Mouse (Mus musculus): ENCODE measurements around the gene Gm9844. TPM values are rescaled to one million over a fixed set of nuclear protein-coding genes. Genes with fewer than 3 reads are reported as not detected.
A peak's percentile ranks its signal among the peaks of the same experiment; 100 is the strongest.

The Gm9844 gene
- total and polyA plus RNA-seq, 3 experiments, result 0.54 to 0.95 TPM; not detected in 1

GRCm38 (mm10) chr7:24904070-24904483 is 42.1 kb downstream of the Gm9844 start (continued):
- TF ChIP-seq TAL1 (IDR thresholded peaks at IDR 0.05; ENCODE audit: low read length) (no peak), GABPA (IDR thresholded peaks at IDR 0.05; ENCODE audit: low read depth, low read length) (peak; percentile 87; the same call in 1 of the 2 replicates), NRF1 (IDR thresholded peaks at IDR 0.05; ENCODE audit: insufficient read depth, low read depth, low read length, poor library complexity, severe bottlenecking) (no peak; the same call in 1 of the 2 replicates), CHD1 (IDR thresholded peaks at IDR 0.05; ENCODE audit: low read depth, low read length) (no peak), ZMIZ1 (IDR thresholded peaks at IDR 0.05; ENCODE audit: low read depth, low read length) (no peak; the same call in 1 of the 2 replicates), CTCF (IDR thresholded peaks at IDR 0.05 in 2 of 3, conservative IDR thresholded peaks at IDR 0.05 in 1 of 3; ENCODE audit: control insufficient read depth in 1 of 3, insufficient read depth in 1 of 3, low read depth in 2 of 3, low read length in 3 of 3, poor library complexity in 1 of 3, severe bottlenecking in 1 of 3) (no peak), TCF12 (IDR thresholded peaks at IDR 0.05; ENCODE audit: low read depth, low read length) (no peak; the same call in none of the 2 replicates), POLR2AphosphoS2 (IDR thresholded peaks at IDR 0.05; ENCODE audit: low read length) (0 out of 2 replicates have a peak, but pooled peaks have one; percentile 22), UBTF (IDR thresholded peaks at IDR 0.05; ENCODE audit: borderline replicate concordance, insufficient read depth, low read depth, low read length) (no peak)

- Histone ChIP-seq H3K27ac (ENCODE audit: control insufficient read depth, low read depth, low read length) (no peak overlapping the region; the same call in 1 of the 2 replicates), H3K27me3 (ENCODE audit: control insufficient read depth in 1 of 2, insufficient read depth in 2 of 2, low read length in 2 of 2) (no peaks in the 10 kb centered on the region), H3K4me3 (ENCODE audit: control insufficient read depth in 1 of 2, insufficient read depth in 1 of 2, low read depth in 2 of 2, low read length in 2 of 2) (peak overlapping the region; percentile 79 to 92), H3K9me3 (replicated peaks; ENCODE audit: insufficient read depth, low read length) (no peaks in the 10 kb centered on the region), H3K79me2 (ENCODE audit: control insufficient read depth, insufficient read depth, low read length, poor library complexity) (peaks cover 28% of the 10 kb centered on the region), H3K9ac (ENCODE audit: control insufficient read depth, low read depth, low read length, poor library complexity, severe bottlenecking) (peak overlapping the region; percentile 85), H3K36me3 (ENCODE audit: control insufficient read depth in 1 of 2, insufficient read depth in 2 of 2, low read length in 2 of 2) (peaks cover 0 to 23% of the 10 kb centered on the region in 2 experiments), H3K4me1 (ENCODE audit: control insufficient read depth in 1 of 2, insufficient read depth in 2 of 2, low read length in 2 of 2) (peaks cover 0 to 37% of the 10 kb centered on the region in 2 experiments; a peak in 2 of 4 replicates)
- peak; percentile 83 for DNase-seq (ENCODE audit: low read depth, low spot score)
- TF ChIP-seq ZC3H11A (IDR thresholded peaks at IDR 0.05; ENCODE audit: low read depth, low read length) (peak; percentile 26; the same call in 1 of the 2 replicates), POLR2AphosphoS5 (IDR thresholded peaks at IDR 0.05; ENCODE audit: borderline replicate concordance, low read depth, low read length) (no peak), MYC (IDR thresholded peaks at IDR 0.05; ENCODE audit: low read depth, low read length) (0 out of 2 replicates have a peak, but pooled peaks have one; percentile 15), MAZ (IDR thresholded peaks at IDR 0.05; ENCODE audit: low read depth, low read length) (peak; percentile 37; the same call in 1 of the 2 replicates), SMC3 (IDR thresholded peaks at IDR 0.05; ENCODE audit: low read depth, low read length) (peak; percentile 76), RAD21 (IDR thresholded peaks at IDR 0.05; ENCODE audit: low read depth, low read length) (peak; percentile 43), JUND (IDR thresholded peaks at IDR 0.05; ENCODE audit: low read depth, low read length) (no peak), RCOR1 (IDR thresholded peaks at IDR 0.05; ENCODE audit: low read depth, low read length) (no peak), SIN3A (IDR thresholded peaks at IDR 0.05; ENCODE audit: low read length) (peak; percentile 70; the same call in 1 of the 2 replicates), EP300 (IDR thresholded peaks at IDR 0.05; ENCODE audit: low read depth in 1 of 2, low read length in 2 of 2) (0 out of 4 replicates have a peak, but pooled peaks of 1 of the 2 experiments have one; percentile 8), CTCF (IDR thresholded peaks at IDR 0.05 in 2 of 3, conservative IDR thresholded peaks at IDR 0.05 in 1 of 3; ENCODE audit: control insufficient read depth in 1 of 3, insufficient read depth in 1 of 3, low read depth in 2 of 3, low read length in 3 of 3, poor library complexity in 1 of 3, severe bottlenecking in 1 of 3) (peak; percentile 51 to 73 (median 70); a peak in 5 of 6 replicates)
These were observed 42.9 kb downstream of the Gm9844 start for GRCm38 (mm10) chr7:24904936-24905335.
